Mouse (Mus musculus) stomach, embryonic 16.5 days (tissue): ENCODE measurements around the gene Adrm1. TPM values are rescaled to one million over a fixed set of nuclear protein-coding genes. Genes with fewer than 3 reads are reported as not detected.

Experiments used
- microRNA-seq: library from miRNA; unstranded; fragments of <30 nt; microRNA quantifications from one replicate; pipeline ENCODE4, GENCODE M21; 2016
- polyA plus RNA-seq: library from polyadenylated mRNA; unstranded; fragments of >200 nt; fragmentation: Nextera tagmentation; extraction: Ambion mirVana; gene quantifications from 2 replicates; pipeline ENCODE4 v1.2.1, GENCODE M21; 2015

The Adrm1 gene
- polyA plus RNA-seq, 1 experiment from 2014 or later, result 171 TPM

Small RNAs within 50 kb of the gene (microRNA-seq; reads per million reads assigned to microRNA genes)
- not detected for gene Mir7005

Other genes with a start within 250 kb of the Adrm1 start
- gene Taf4, start 194.8 kb upstream of the Adrm1 start, polyA plus RNA-seq, result 2.9 and 3.2 TPM in 2 replicates
- 2.0 and 2.2 TPM in 2 replicates for gene Lsm14b, start 146.5 kb upstream of the Adrm1 start, polyA plus RNA-seq
- gene Psma7, start 129.1 kb upstream of the Adrm1 start, polyA plus RNA-seq, result 471 and 493 TPM in 2 replicates
- 4.2 and 4.3 TPM in 2 replicates for gene Ss18l1, start 129.0 kb upstream of the Adrm1 start, polyA plus RNA-seq
- 27.0 and 27.9 TPM in 2 replicates for gene Mtg2, start 100.9 kb upstream of the Adrm1 start, polyA plus RNA-seq
- not detected in 2 replicates for gene Hrh3, start 67.0 kb upstream of the Adrm1 start, polyA plus RNA-seq
- gene Osbpl2, start 52.2 kb upstream of the Adrm1 start, polyA plus RNA-seq, result 39.6 and 43.1 TPM in 2 replicates
- 61.3 and 64.6 TPM in 2 replicates for gene Lama5, start 54.4 kb downstream of the Adrm1 start, polyA plus RNA-seq
- 408 and 537 TPM in 2 replicates for gene Rps21, start 85.9 kb downstream of the Adrm1 start, polyA plus RNA-seq
- gene Cables2, start 102.0 kb downstream of the Adrm1 start, polyA plus RNA-seq, result 4.3 and 4.6 TPM in 2 replicates
- gene Rbbp8nl, start 118.4 kb downstream of the Adrm1 start, polyA plus RNA-seq, result 3.7 and 5.9 TPM in 2 replicates
- gene Gata5, start 163.2 kb downstream of the Adrm1 start, polyA plus RNA-seq, result 5.6 and 6.7 TPM in 2 replicates